Mouse (Mus musculus): ENCODE measurements around the gene Rpl22.

The Rpl22 gene

DNA sequence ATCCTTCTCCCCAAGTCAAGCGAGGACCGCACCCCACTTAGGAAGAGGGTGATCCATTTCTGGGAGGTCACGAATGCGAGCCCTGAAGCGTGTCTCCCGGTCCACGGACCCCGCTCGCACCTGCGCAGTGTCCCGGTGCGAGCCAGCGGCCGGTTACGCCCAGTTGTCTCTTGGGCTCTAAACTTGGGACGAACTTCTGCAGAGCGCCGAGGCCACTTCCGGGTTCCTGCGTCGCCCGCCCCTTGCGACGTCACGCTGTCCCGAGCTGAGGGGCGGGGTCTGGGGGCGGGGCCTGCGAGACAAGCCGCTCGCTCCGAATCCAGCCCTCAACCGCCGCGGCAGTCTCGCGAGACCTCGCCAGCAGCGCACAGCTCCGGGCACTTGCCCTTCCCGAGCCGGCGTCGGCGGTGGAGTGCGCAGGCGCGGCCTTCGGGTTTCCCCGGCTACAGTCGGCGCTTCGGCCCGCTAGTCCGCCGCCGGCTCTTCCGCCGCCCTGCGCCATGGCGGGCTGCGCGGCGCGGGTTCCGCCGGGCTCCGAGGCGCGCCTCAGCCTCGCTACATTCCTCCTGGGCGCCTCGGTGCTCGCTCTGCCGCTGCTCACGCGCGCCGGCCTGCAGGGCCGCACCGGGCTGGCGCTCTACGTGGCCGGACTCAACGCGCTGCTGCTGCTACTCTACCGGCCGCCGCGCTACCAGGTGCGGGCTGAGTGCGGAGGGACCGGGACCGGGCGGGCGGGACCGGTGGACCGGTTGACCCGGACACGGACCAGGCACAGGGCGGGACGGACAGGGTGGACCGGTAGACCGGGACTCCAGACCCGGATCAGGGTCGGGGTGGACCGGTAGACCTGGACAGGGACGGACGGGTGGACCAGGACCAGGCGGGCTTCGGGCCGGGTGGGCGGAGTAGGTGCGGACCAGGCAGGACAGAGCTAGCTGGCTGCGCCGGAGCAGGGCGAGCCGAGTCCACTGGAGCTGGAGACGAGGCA, 28.4 kb upstream of the Rpl22 start, which contains the start of gene Icmt:
Icmt (plus strand) TSS at position 354 of the 988 bp plus-strand sequence.
- peak; percentile 100 for DNase-seq (ENCODE audit: low spot score)

DNA sequence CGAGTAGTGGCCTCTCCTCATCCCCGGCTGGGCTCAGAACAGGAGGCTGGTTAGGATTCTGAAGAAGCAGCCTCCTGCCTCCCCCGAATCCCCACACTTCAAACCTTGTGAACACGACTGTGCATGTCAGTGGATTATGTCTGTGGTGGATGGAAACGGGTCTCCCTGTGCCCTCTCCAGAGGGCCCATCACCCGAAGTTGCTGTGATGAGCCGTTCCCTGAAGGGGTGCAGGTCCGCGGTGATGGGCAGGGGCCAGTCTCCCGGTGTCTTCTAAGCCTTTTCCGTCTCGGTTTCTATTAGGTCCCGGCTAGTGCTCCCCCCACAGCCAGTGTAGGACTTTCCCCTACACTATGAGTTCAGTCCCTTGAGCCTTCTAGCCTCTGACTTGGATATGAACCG, 26.7 kb upstream of the Rpl22 start:
- no peak for DNase-seq (ENCODE audit: low spot score)

DNA sequence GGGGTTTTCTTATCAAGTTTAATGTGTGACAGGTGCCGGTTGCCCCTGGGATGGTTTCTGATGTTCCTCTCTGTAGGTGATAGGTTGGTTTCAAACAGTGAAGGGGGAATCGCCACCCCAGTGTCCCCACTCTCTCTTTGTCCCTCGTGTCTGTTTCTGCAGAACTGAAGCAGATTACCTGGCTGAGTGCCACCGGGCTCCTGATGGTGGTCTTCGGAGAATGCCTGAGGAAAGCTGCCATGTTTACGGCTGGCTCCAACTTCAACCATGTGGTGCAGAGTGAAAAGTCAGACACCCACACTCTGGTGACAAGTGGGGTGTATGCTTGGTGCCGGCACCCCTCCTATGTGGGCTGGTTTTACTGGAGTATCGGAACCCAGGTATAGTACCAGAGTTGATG, 25.2 kb upstream of the Rpl22 start:
- no peak for DNase-seq (ENCODE audit: low spot score)

DNA sequence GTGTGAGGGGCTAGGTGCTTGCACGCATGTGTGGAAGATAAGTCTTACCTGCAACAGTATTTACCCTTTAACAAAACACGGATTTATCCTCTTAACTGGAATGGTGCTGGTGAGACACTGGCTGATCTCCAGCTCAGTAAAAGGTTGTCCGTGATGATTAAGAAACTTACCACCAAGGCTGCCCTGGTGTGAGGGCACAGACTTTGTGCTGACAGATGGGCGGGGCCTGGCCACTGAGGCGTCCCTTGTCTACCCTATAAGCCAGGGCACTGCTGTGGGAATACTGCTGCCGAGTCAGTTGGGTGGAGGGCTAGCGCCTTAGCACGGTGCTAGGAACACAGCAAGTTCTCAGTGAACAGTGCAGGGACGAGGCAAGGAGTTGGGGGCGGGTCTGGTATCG, 23.5 kb upstream of the Rpl22 start:
- DNase-seq (ENCODE audit: low spot score): no peak

DNA sequence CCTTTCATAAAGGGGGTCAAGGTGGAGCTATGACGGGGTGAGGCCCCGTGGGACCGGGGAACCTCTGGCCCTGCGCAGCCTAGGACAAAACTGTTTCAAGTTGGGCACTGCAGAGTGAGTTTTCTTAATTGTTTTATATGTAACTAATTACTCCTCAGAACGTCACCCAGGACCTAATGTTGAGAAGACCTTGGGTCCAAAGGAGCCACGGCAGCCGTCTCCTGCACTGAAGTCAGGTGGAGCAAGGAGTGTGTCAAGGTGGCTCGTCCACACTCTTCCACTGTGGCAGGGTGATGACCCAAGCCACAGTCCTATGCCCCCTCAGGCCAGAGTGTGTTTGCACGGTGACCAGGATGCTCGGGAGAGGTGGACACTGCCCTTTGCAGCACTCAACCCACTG, 22.4 kb upstream of the Rpl22 start:
- no peak for DNase-seq (ENCODE audit: low spot score)

DNA sequence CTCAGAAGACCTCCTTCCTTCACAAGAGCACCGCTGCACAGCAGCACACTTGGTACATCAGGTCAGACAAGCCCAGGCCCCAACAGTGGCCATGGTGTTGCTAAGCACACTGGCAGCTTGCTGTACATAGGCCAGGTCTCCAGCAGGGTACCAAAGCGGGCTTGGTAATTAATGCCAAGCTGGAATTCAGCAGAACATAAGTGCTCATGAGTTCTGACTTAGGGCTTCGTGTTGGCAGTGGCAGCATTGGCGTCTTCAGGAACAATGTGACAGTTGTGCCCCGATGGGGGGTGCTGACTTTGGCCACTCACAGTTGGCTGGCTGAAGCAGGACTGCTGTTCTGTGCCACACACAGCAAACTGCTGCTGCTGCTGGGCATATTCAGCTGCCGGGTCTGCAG, 20.9 kb upstream of the Rpl22 start:
- DNase-seq (ENCODE audit: low spot score): no peak

DNA sequence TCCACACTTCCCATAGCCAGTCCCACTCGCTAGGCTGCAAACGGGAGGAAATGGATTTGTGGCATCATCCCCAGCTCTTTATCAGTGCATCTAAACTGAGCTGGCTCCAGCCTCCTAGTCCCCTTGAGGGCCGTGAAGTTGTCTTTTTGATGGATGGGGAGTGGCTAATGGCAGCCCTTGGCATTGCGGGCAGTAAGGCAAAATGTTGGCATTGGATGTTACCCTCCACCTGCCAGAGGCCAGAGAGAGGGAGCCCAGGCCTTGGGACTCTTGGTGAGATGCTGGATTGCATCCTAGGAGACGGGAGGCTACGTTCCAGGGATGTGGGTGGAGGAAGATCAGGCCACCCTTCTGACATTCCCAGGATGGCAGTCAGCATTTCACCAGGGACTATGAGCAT, 19.6 kb upstream of the Rpl22 start:
- DNase-seq (ENCODE audit: low spot score): no peak

DNA sequence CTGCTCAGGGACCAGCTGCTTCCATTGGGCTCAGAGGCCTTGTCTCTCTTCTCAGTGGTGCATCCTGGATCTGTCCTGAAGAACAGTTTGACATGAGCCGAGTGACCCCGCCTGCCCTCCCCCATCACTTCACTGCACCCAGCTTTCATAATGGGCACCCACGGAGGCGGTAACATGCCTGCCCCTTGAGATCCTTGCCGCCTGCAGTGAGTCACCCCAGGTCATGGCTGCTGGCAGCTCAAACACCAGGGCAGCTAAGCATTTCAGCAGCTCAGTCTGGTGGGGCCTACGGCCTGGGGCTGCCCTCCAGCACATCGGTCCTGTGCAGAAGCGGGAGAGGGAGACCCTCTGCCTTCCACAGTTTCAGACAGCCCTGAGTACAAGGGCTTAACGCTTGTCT, 18.0 kb upstream of the Rpl22 start:
- DNase-seq (ENCODE audit: low spot score): no peak

DNA sequence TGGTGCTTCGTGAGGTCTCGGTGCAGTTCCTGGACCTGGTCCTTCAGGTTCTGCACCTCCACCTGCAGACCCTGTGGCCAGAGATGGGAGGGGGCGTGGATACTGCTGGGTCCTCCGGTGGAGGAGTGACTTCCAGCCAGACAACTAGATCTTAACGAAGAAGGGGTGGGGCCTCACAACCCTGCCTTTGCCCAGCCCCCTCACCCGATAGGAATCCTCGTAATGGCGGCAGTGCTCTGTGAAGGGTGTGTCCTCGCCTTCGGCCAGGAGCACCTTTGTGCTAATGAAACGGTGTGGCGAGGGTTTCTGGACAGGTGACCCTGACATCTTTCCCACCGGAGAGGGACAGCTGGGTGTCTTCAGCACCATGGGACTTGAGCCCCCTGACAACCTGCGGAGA, 13.4 kb upstream of the Rpl22 start:
- DNase-seq (ENCODE audit: low spot score): no peak

DNA sequence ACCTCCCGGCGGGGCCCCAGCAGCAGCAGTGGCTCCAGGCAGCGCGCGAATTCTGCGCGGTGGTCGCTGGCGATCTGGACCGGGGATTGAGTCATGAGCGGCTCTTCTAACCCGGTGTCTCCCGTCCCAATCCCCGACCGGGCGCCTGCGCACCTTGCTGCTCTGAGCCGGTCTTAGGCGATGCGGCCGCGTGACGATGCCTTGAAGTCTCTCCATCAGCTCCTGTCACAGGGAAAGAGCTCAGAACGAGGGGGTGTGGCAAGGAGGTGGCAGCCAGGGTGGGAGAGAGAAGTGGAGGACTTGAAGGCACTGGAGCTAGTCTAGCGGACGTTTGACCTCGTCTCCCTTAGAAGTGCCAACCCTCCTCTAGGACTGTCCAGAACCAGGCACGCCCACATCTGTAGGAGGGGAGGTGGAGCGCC, 12.3 kb upstream of the Rpl22 start:
- DNase-seq (ENCODE audit: low spot score): no peak

DNA sequence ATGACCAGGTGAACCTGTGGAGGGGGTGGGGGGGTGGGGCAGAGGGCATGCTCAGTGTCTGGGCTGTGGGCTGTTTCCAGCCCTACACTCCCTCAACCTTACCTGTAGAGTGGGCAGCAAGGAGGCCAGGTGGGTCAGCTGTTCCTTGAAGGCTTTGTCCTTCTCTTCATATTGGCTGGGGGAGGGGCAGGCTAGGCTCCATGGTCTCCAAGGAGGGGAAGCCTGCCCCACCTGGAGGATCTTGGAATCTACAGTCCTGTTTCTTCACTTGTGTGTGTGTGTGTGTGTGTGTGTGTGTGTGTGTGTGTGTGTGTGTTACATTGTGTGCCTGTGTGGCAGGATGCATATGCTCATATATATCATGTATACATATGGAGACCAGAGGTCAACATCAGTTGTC, 11.6 kb upstream of the Rpl22 start:
- no peak for DNase-seq (ENCODE audit: low spot score)

DNA sequence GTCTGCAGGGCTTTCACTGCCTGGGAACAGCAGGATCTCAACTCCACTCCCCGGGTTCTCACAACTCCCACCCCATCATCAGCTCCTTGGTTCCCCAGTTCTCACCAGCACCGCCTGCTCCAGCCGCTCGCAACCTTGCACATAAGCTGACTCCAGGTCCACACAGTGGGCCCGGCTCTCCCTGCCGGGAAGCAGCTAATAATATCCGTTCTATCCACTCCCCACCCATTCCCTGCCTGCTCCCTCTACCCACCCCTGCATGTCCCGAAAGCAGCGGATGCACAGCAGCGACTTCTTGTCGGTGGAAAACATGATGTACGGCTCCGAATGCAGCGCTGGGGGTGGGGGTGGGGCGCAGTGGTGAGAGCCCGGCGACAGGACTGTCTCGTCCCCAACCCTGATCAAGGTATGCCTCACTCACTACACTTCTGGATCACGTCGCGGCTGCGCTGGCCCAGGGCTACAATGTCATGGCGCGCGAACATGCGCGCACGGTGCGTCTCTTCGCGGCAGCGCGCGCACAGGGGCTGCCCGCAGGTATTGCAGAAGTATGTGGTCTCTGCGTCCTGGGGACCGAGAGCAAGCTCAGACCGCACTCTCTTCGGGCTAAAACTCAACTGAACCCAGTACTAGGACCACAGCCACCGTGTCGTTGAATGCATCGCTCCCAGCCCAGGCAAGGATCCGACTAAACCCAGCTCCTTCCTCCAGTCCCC, 9.9 kb upstream of the Rpl22 start:
- DNase-seq (ENCODE audit: low spot score): no peak

DNA sequence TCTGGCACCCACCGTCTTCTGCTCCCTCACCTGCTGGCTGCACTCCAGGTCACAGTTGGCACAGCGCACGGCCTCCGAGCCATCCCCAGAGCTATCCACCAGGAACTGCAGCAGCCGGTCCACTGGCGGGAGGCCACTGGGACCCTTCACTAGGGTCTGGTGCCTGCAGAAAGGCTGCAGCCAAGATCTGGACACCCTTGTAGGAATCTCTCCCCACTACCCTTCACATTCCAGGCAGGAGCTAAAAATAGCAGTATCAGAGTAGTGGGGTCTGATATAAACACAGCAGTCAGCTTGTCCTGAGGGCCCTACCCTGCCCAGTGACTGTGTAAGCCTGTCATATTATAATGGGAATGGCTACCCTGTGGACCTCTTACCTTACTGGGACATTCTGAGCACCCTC, 7.9 kb upstream of the Rpl22 start:
- no peak for DNase-seq (ENCODE audit: low spot score)

DNA sequence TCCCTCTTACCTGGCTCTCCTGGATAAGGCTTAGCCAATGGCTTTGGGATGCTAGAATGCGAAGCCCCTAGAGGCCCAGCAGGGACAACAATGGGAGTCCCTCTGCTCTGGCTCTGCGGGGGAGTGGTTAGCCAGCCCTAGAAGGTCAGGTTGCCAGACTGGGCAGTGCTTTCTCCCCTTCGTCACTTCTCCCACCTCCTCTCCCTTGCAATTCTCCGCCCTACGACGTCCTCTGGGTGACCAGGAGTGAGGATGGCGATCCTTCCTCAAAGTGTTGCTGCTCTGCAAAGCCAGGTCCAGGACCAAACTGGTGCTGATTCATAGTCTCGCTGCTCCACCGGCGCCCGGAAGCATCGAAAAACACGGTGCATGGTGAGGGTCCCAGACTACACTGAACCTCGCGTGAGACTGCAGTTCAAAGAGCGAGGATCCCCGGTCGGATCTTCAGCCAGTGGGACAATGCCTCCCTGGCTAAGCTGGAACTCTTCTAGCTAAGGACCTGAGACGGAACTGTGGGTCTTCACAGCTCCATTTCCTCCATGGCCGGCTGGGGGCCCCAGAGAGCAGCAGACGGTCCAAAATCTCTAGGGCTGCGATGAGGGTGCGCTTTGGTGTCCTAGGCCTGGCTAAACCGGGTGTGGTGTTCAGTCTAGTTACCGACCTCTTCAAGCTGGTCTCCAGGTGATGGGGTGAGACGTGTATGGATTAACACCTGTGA, 6.9 kb upstream of the Rpl22 start, which contains the start of gene Rnf207:
Rnf207 (minus strand) TSS at position 477 of the 718 bp plus-strand sequence.
- DNase-seq (ENCODE audit: low spot score): peak; percentile 51

DNA sequence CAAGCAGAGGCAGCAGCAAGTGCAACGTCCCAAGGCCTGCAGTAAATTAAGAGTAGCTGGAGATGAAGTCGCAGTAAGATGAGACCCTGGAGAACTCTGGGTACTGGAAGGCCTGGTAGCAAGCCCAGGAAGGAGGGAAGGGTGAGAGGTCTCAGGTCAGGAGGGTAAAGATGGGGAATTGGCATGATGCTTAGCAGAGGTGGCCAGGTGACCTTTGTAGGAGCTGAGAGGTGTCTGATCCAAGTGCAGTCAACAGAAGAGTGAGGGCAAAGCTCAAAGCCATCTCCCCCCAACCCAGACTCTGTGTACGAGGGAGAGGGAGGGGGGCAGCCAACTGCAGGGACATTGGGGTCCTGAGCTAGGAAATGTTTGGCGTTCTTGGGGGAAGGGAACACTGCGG, 4.1 kb upstream of the Rpl22 start:
- DNase-seq (ENCODE audit: low spot score): no peak

DNA sequence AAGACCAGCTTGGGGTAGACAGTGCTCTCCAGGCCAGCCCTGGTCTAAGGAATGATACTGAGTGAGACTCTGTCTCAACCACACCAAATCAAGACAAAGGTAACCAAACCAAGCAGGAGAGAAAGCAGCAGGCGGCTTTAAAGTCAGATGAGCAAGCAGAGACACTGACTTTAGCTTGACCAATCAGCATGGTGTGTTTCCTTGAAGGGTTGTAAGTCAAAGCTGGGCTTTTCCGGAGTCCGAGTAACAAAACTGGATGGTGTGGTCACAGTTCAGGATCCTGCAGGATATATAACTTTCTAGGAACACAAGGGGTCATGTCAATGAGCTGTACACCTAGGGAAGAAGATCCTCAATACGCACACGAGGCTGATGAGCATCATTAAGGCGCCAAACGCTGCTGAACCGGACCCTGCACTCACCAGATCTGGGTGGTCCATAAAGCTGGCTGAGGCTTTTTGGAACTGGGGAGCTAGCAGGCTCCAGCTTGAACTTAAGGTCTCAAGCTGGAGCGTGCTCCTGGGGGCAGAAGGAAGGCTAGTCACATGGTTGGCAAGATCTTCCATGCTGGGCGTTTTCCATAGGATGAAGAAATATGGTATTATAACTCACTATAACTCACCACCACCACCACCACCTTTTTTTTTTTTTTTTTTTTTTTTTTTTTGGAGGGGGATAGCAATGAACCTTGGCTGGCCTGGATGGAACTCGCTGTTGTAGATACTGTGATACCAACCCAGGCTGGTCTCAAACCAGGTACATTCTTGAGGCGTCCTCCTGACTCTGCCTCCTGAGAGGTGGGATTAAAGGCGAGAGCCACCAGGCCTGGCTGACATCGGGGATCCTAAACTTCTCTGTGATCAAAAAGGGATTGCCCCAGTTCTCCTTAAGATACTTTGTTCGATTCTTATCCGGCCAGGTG, 640 bp upstream of the Rpl22 start:
- no peak for DNase-seq (ENCODE audit: low spot score)

DNA sequence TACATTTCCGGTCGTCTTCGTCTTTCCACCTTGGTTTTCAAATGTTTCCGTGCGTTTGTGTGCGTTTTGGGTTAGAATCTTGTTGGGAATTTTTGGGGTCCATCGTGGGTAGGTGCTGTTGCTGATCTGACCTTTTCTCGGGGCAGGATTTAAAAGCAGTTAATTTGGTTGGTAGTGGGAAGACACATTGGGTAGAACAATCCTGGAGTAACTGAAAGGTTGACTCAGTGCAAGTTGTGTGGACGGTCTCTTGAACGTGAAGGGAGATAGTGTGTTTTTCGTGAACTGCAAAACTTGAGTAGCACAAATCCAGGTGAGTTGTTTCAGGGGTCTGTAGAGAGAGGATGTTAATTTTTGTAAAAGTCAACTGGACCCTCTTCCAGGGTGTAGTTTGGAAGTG, 1.0 kb downstream of the Rpl22 start:
- DNase-seq (ENCODE audit: low spot score): no peak

DNA sequence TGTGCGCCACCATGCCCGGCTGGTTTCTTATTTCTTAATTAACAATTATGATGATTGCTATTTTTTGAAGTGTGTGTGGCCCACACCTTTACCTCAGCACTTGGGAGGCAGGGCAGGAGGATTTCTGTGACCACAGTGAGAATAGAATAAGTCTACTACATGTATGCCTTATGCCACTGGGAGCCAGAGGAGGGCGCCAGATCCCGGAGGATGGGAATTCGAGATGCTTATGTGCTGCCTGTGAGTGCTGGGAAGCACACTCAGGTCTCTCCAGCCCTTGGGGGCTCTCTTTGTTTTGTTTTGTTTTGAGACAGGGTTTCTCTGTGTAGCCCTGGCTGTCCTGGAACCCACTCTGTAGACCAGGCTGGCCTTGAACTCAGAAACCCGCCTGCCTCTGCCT, 3.1 kb downstream of the Rpl22 start:
- peak; percentile 49 for DNase-seq (ENCODE audit: low spot score)

DNA sequence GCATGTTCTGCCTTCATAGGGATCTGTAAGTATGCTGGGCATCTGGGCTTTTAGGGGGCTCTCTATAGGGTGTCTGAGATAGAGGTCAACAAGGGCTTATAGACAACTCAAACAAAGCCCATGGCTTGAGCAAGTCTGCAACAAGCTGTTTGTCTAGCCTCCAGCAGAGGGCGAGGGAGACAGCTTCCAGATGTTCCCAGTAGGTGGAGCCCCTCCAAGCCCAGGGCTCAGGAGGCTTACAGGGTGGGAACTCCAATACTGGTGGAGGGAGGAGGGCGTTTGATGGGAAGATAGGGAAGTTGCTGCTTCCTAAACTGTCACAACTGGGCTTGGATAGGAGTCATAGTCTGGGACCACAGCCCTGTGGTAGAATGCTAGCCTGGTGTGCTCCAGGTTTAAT, 7.4 kb downstream of the Rpl22 start:
- peak; percentile 72 for DNase-seq (ENCODE audit: low spot score)

DNA sequence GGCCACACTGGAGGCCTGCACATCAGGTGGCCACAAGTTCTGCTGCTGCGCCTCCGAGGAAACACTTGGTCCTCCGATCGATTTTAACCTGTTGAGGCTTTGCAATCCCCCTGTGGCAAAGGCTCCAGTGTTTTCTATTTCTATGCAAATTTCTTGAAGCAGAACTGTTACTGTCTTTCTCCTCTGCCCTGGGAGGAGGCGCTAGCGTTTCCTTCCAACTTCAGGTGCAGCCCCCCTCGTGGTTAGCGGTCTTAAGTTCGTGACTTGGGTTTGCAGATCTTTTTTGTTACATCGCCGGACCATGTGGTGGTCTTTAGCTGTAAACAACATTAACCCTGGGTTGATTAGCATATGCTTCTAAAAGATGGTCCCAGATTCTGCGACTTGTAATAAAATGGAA, 8.0 kb downstream of the Rpl22 start:
- DNase-seq (ENCODE audit: low spot score): no peak

DNA sequence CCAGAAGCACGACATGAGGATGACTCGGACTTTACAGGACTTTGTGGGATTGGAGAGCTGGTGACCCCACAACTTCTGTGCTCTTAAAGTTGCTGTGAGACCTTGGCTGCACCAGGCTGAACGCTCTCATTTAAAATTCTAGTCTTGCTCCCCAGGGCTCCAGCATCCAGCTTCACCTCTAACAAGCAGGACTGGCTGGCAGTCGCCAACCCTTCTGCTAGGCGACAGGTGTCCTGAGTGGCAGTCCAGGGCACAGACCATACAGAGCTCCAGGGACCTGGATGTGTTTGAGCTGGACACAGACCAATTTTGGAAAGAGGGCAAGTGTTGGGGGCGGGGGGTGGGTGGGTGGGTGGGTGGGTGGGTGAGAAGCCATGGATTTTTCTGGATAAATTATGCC, 12.2 kb downstream of the Rpl22 start:
- DNase-seq (ENCODE audit: low spot score): no peak
